In the genomic region with DNA sequence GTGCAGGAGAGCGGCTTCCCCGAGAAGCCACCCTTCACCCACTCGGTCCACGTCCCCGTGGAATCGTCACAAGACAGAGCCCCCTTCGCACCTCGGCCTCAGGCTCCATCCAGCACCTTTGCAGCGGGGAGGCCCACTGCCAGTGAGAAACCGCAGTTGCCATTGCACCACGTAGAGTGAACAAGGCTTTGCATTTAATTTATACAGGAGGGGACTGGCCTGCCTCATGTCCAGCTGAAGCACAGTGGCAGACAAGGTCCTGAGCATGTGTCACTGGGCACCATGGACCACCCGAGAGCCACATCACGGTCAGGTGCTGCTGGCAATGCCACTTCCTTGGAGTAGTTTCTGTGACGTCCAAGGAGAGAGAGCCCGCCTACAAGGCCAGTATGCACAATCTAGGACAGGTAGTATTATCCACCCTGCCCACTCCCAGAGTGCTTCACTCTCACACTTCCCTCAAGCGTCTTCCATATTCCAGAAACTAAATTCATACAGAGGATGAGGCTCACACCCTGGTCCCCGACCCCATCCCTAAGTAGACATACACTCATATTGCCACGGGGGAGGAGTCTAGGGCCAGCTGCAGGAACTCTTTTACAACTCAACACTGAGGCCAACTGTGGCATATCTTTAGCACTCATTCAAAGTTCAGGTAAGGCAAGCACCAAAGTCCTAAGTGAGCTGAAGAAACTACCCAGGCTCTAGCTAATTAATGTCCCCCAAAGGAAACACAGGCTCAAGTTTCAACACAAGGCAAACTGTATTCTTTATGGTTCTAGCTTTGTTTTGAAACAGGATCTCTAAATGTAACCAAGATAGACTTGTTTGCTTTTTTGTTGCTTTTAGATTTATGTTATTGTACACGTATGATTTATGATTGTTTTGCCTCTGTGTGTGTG, we compare ENCODE assay signal across 8 mouse cellular contexts.
A peak's percentile ranks its signal among the peaks of the same experiment; 100 is the strongest.
DNase-seq lines count a peak whose midpoint lies in the region; ATAC-seq and TF ChIP-seq lines count a peak whose summit lies in the region.

No protein-coding gene starts in this region.

- peaks cover 84% of the 10 kb centered on the region for H3K4me1 ChIP-seq in heart, embryonic 10.5 days
- H3K4me1 ChIP-seq in forebrain, embryonic 16.5 days (replicated peaks; ENCODE audit: control insufficient read depth, insufficient read depth, low read length), result peaks cover 44% of the 10 kb centered on the region
- H3K4me1 ChIP-seq in liver, embryonic 11.5 days (replicated peaks; ENCODE audit: control insufficient read depth, insufficient read depth, low read length), result peaks cover 14% of the 10 kb centered on the region
- H3K4me1 ChIP-seq in olfactory bulb, adult 2 months (ENCODE audit: control insufficient read depth, insufficient read depth, low read length), result peaks cover 64% of the 10 kb centered on the region

- H3K36me3 ChIP-seq in heart, embryonic 10.5 days, result no peaks in the 10 kb centered on the region
- H3K36me3 ChIP-seq in forebrain, embryonic 16.5 days (ENCODE audit: control insufficient read depth, insufficient read depth), result no peaks in the 10 kb centered on the region
- H3K36me3 ChIP-seq in liver, embryonic 11.5 days (ENCODE audit: control insufficient read depth, insufficient read depth, low read length), result no peaks in the 10 kb centered on the region

- peak overlapping the region; percentile 79 for H3K4me2 ChIP-seq in forebrain, embryonic 16.5 days (ENCODE audit: low read length)
- peak overlapping the region; percentile 85 for H3K4me2 ChIP-seq in liver, embryonic 11.5 days

- ATAC-seq in CD4-positive, CD25-positive, alpha-beta regulatory T cell, adult 4 months, result peak; percentile 23
- ATAC-seq in forebrain, embryonic 16.5 days, result no peak; the same call in 1 of the 2 replicates
- 0 out of 2 replicates have a peak, but pooled peaks have one; percentile 10 for ATAC-seq in liver, embryonic 11.5 days (replicated peaks; ENCODE audit: low FRiP score)

- peak overlapping the region; percentile 82 for H3K9ac ChIP-seq in forebrain, embryonic 16.5 days (replicated peaks; ENCODE audit: low read depth, low read length)
- peak overlapping the region; percentile 69 for H3K9ac ChIP-seq in liver, embryonic 11.5 days (ENCODE audit: low read depth, low read length)

- no peaks in the 10 kb centered on the region for H3K27me3 ChIP-seq in heart, embryonic 10.5 days (ENCODE audit: insufficient read depth, poor library complexity, severe bottlenecking)
- H3K27me3 ChIP-seq in forebrain, embryonic 16.5 days (replicated peaks; ENCODE audit: control insufficient read depth, insufficient read depth, low read length), result no peaks in the 10 kb centered on the region
- H3K27me3 ChIP-seq in liver, embryonic 11.5 days (replicated peaks; ENCODE audit: control insufficient read depth, insufficient read depth, low read length), result peaks cover 17% of the 10 kb centered on the region

- 21% methylated on average over 17 of the region's 19 CpGs for WGBS in heart, embryonic 10.5 days
- WGBS in forebrain, embryonic 16.5 days, result 23% methylated on average over 19 of the region's 19 CpGs
- 22% methylated on average over 19 of the region's 19 CpGs for WGBS in liver, embryonic 11.5 days
- 18% methylated on average over 19 of the region's 19 CpGs for WGBS in olfactory bulb, adult 2 months

- peak overlapping the region; percentile 74 for H3K4me3 ChIP-seq in heart, embryonic 10.5 days
- peak overlapping the region; percentile 68 for H3K4me3 ChIP-seq in forebrain, embryonic 16.5 days (replicated peaks; ENCODE audit: low read length)
- peak overlapping the region; percentile 63 for H3K4me3 ChIP-seq in liver, embryonic 11.5 days (ENCODE audit: low read depth, low read length)
- peak overlapping the region; percentile 47 for H3K4me3 ChIP-seq in olfactory bulb, adult 2 months (ENCODE audit: insufficient read depth, low read depth, low read length)

- TF ChIP-seq CTCF in olfactory bulb, adult 2 months (IDR thresholded peaks at IDR 0.05; ENCODE audit: insufficient read depth, low read depth, low read length), result no peak

- intact Hi-C loops in heart, postnatal 36 days (cut with DNase I), result loop anchor here (5.0 kb wide), 1 partner anchor 238 kb away; no protein-coding TSS in a partner anchor
- intact Hi-C loops in gastrocnemius, postnatal 14 days (cut with DNase I; ENCODE audit: low total_unique reads), result no loop called here

- H3K9me3 ChIP-seq in heart, embryonic 10.5 days, result no peaks in the 10 kb centered on the region
- H3K9me3 ChIP-seq in forebrain, embryonic 16.5 days (ENCODE audit: control insufficient read depth, low read length), result no peaks in the 10 kb centered on the region
- H3K9me3 ChIP-seq in liver, embryonic 11.5 days (ENCODE audit: control insufficient read depth, low read length), result no peaks in the 10 kb centered on the region

- TF ChIP-seq POLR2A in olfactory bulb, adult 2 months (IDR thresholded peaks at IDR 0.05; ENCODE audit: insufficient read depth, low read depth, low read length), result no peak

- DNase-seq in heart, embryonic 10.5 days (ENCODE audit: low spot score), result no peak
- DNase-seq in heart, postnatal 36 days, result no peak
- peak; percentile 41 for DNase-seq in liver, embryonic 11.5 days (ENCODE audit: low spot score)
- no peak for DNase-seq in gastrocnemius, postnatal 14 days
- no peak for DNase-seq in layer of hippocampus, adult 9-10 months (ENCODE audit: low spot score)

- H3K27ac ChIP-seq in heart, embryonic 10.5 days, result peak overlapping the region; percentile 95
- H3K27ac ChIP-seq in forebrain, embryonic 16.5 days (ENCODE audit: low read length), result peak overlapping the region; percentile 91
- peak overlapping the region; percentile 84; the same call in 1 of the 2 replicates for H3K27ac ChIP-seq in liver, embryonic 11.5 days (ENCODE audit: low read depth, low read length)
- peak overlapping the region; percentile 36 for H3K27ac ChIP-seq in olfactory bulb, adult 2 months (ENCODE audit: insufficient read depth, low read depth, low read length)

Comparison
In these comparisons a context has a peak if more than half of its experiments do, and no peak if none do; other contexts are left out.
1. H3K27ac ChIP-seq: peak in every context shown above with its lines; median percentile 95 in heart, embryonic 10.5 days; 91 in forebrain, embryonic 16.5 days; 84 in liver, embryonic 11.5 days; 36 in olfactory bulb, adult 2 months.